ENCODE assay signal across 22 mouse cellular contexts in genomic region chr11:103683667-103684334, GRCm38 (mm10). TPM values are rescaled to one million over a fixed set of nuclear protein-coding genes. Genes with fewer than 3 reads are reported as not detected.
DNase-seq lines count a peak whose midpoint lies in the region; ATAC-seq and TF ChIP-seq lines count a peak whose summit lies in the region.
"Had no signal": no experiment of that assay in that cellular context is flagged by ENCODE, and none has a peak within 500 bp of the region (broad histone marks: within the 10 kb centered on the region; RNA-seq: fewer than 3 reads in every experiment).

No protein-coding gene starts in this region.

- no peaks in the 10 kb centered on the region for H3K27me3 ChIP-seq in heart, embryonic 14.5 days (ENCODE audit: control insufficient read depth, insufficient read depth, low read length)
- no peaks in the 10 kb centered on the region for H3K27me3 ChIP-seq in forebrain, embryonic 12.5 days
- H3K27me3 ChIP-seq: hindbrain, embryonic 13.5 days; neural tube, embryonic 12.5 days had no signal

- H3K9me3 ChIP-seq in heart, embryonic 14.5 days (ENCODE audit: control insufficient read depth, low read length), result no peaks in the 10 kb centered on the region
- H3K9me3 ChIP-seq in forebrain, embryonic 12.5 days, result no peaks in the 10 kb centered on the region
- H3K9me3 ChIP-seq: hindbrain, embryonic 13.5 days; neural tube, embryonic 12.5 days had no signal

- H3K4me2 ChIP-seq in heart, embryonic 14.5 days (ENCODE audit: low read length), result no peak overlapping the region
- H3K4me2 ChIP-seq in forebrain, embryonic 12.5 days, result no peak overlapping the region
- H3K4me2 ChIP-seq: hindbrain, embryonic 13.5 days; liver, embryonic 11.5 days; lung, embryonic 14.5 days; neural tube, embryonic 12.5 days had no signal

- WGBS in heart, embryonic 14.5 days, result 61% methylated on average over 11 of the region's 11 CpGs
- 81% methylated on average over 11 of the region's 11 CpGs for WGBS in forebrain, embryonic 12.5 days

- peak overlapping the region; percentile 64 to 69 for H3K27ac ChIP-seq in heart, embryonic 14.5 days (replicated peaks in 1 of 2; ENCODE audit: control insufficient read depth in 1 of 2, insufficient read depth in 1 of 2, low read depth in 2 of 2, low read length in 2 of 2)
- no peak overlapping the region for H3K27ac ChIP-seq in forebrain, embryonic 12.5 days
- no peak overlapping the region for H3K27ac ChIP-seq in left cerebral cortex, adult 2 months
- H3K27ac ChIP-seq: hindbrain, embryonic 13.5 days; neural tube, embryonic 12.5 days had no signal

- H3K4me3 ChIP-seq in heart, embryonic 14.5 days (ENCODE audit: control insufficient read depth in 1 of 2, insufficient read depth in 1 of 2, low read depth in 1 of 2, low read length in 2 of 2), result no peak overlapping the region
- no peak overlapping the region for H3K4me3 ChIP-seq in forebrain, embryonic 12.5 days (replicated peaks)
- H3K4me3 ChIP-seq in left cerebral cortex, adult 2 months, result no peak overlapping the region
- H3K4me3 ChIP-seq: hindbrain, embryonic 13.5 days; neural tube, embryonic 12.5 days had no signal

- no peak for ATAC-seq in heart, embryonic 14.5 days (ENCODE audit: insufficient number of reproducible peaks, insufficient read depth, low FRiP score, low read depth)
- no peak for ATAC-seq in erythroblast, adult 5-6 weeks (replicated peaks; ENCODE audit: low FRiP score, poor library complexity, severe bottlenecking)
- no peak for ATAC-seq in forebrain, embryonic 12.5 days (ENCODE audit: low FRiP score)

- intact Hi-C loops in heart, postnatal 14 days (cut with DNase I), result no loop called here
- intact Hi-C loops in left cerebral cortex, adult 2 months (cut with DNase I), result loop anchor here (5.0 kb wide), 1 partner anchor 74 kb away; no protein-coding TSS in a partner anchor

- H3K36me3 ChIP-seq in heart, embryonic 14.5 days (ENCODE audit: control insufficient read depth, insufficient read depth, low read length), result peaks cover 94% of the 10 kb centered on the region
- peaks cover 87% of the 10 kb centered on the region for H3K36me3 ChIP-seq in forebrain, embryonic 12.5 days (replicated peaks)

- peaks cover 15 to 34% of the 10 kb centered on the region in 2 experiments for H3K4me1 ChIP-seq in heart, embryonic 14.5 days (ENCODE audit: control insufficient read depth in 2 of 2, insufficient read depth in 2 of 2, low read length in 2 of 2)
- no peaks in the 10 kb centered on the region for H3K4me1 ChIP-seq in forebrain, embryonic 12.5 days
- H3K4me1 ChIP-seq: hindbrain, embryonic 13.5 days; neural tube, embryonic 12.5 days had no signal

- no peak for TF ChIP-seq CTCF in left cerebral cortex, adult 2 months (IDR thresholded peaks at IDR 0.05)

- DNase-seq in heart, postnatal 14 days, result no peak
- DNase-seq in R1 (ENCODE audit: low read depth, low spot score), result peak; percentile 23
- DNase-seq in adrenal gland, postnatal 36 days, result peak; percentile 84 to 88
- DNase-seq in yolk sac, embryonic 10.5 days (ENCODE audit: low spot score), result peak; percentile 46
- no peak for DNase-seq in left cerebral cortex, adult 2 months (ENCODE audit: extremely low spot score in 1 of 2, low spot score in 2 of 2)
- DNase-seq: cerebellum, postnatal 25 days; kidney, adult 18-20 months; kidney, postnatal 25 days; left cerebral cortex, postnatal 4 days; lung, embryonic 14.5 days; right cerebral cortex, postnatal 25 days had no signal

- no peak overlapping the region for H3K9ac ChIP-seq in heart, embryonic 14.5 days (ENCODE audit: low read length)
- H3K9ac ChIP-seq in forebrain, embryonic 12.5 days, result no peak overlapping the region
- H3K9ac ChIP-seq: hindbrain, embryonic 13.5 days; lung, embryonic 14.5 days; neural tube, embryonic 12.5 days had no signal

RNA-seq across cellular contexts. Expression of gene Gosr2, which starts 13.9 kb away (rescaled TPM):
- 60.4 and 63.5 TPM in 2 replicates for polyA plus RNA-seq in heart, embryonic 14.5 days (2014; fragmentation: Nextera tagmentation; extraction: Ambion mirVana)
- 10 to 100 TPM; 41.2 to 43.1 TPM for total RNA-seq in heart, postnatal 14 days (2021)
- total RNA-seq in adrenal gland, postnatal 36 days (2021), result 10 to 100 TPM; 90.4 to 93.9 TPM
- total RNA-seq in erythroblast, adult 5-6 weeks (2015; ENCODE audit: low replicate concordance), result 8.8 and 11.7 TPM in 2 replicates
- 11.2 and 17.0 TPM in 2 replicates for total RNA-seq in erythroblast, adult 5-6 weeks (2017; ENCODE audit: low replicate concordance)
- polyA plus RNA-seq in forebrain, embryonic 12.5 days (2016; fragmentation: Nextera tagmentation; extraction: Ambion mirVana), result 95.2 and 95.4 TPM in 2 replicates
- 10 to 100 TPM; 71.1 to 72.4 TPM for total RNA-seq in left cerebral cortex, adult 2 months (2021)

RNA-seq across cellular contexts. Expression of gene Rprml, which starts 34.4 kb away (rescaled TPM):
- not detected in 2 replicates for polyA plus RNA-seq in heart, embryonic 14.5 days (2014; fragmentation: Nextera tagmentation; extraction: Ambion mirVana)
- not detected for total RNA-seq in heart, postnatal 14 days (2021)
- under 1 TPM in 1 of 2 experiments, not detected in 1; 0.40 TPM for total RNA-seq in adrenal gland, postnatal 36 days (2021)
- not detected in 2 replicates for total RNA-seq in erythroblast, adult 5-6 weeks (2015; ENCODE audit: low replicate concordance)
- total RNA-seq in erythroblast, adult 5-6 weeks (2017; ENCODE audit: low replicate concordance), result not detected in 2 replicates
- polyA plus RNA-seq in forebrain, embryonic 12.5 days (2016; fragmentation: Nextera tagmentation; extraction: Ambion mirVana), result not detected in 2 replicates
- total RNA-seq in left cerebral cortex, adult 2 months (2021), result 10 to 100 TPM; 92.5 to 92.7 TPM
- total RNA-seq: granulocyte monocyte progenitor cell, adult 5-6 weeks; megakaryocyte, adult 5-6 weeks had no signal
- polyA plus RNA-seq: hindbrain, embryonic 13.5 days; liver, embryonic 11.5 days; lung, embryonic 14.5 days; neural tube, embryonic 12.5 days had no signal

RNA-seq across cellular contexts. Expression of gene Lyzl6, which starts 45.1 kb away (rescaled TPM):
- polyA plus RNA-seq in heart, embryonic 14.5 days (2014; fragmentation: Nextera tagmentation; extraction: Ambion mirVana), result not detected in 2 replicates
- total RNA-seq in heart, postnatal 14 days (2021), result not detected
- not detected for total RNA-seq in adrenal gland, postnatal 36 days (2021)
- not detected in 2 replicates for total RNA-seq in erythroblast, adult 5-6 weeks (2015; ENCODE audit: low replicate concordance)
- total RNA-seq in erythroblast, adult 5-6 weeks (2017; ENCODE audit: low replicate concordance), result not detected in 2 replicates
- not detected in 2 replicates for polyA plus RNA-seq in forebrain, embryonic 12.5 days (2016; fragmentation: Nextera tagmentation; extraction: Ambion mirVana)
- not detected for total RNA-seq in left cerebral cortex, adult 2 months (2021)
- total RNA-seq: granulocyte monocyte progenitor cell, adult 5-6 weeks; layer of hippocampus, postnatal 14 days; left cerebral cortex, postnatal 4 days; megakaryocyte, adult 5-6 weeks; midbrain, postnatal 0 days had no signal
- polyA plus RNA-seq: embryonic facial prominence, embryonic 11.5 days; hindbrain, embryonic 13.5 days; liver, embryonic 11.5 days; lung, embryonic 14.5 days; midbrain, postnatal 0 days; neural tube, embryonic 12.5 days had no signal

Comparison
In these comparisons a context has a peak if more than half of its experiments do, and no peak if none do; other contexts are left out.
1. H3K27ac ChIP-seq: peak in heart, embryonic 14.5 days (2 of 2); none in forebrain, embryonic 12.5 days (single experiment) and left cerebral cortex, adult 2 months (single experiment).
2. DNase-seq: peak in R1 (single experiment), adrenal gland, postnatal 36 days (2 of 2) and yolk sac, embryonic 10.5 days (single experiment); none in heart, postnatal 14 days (0 of 2) and left cerebral cortex, adult 2 months (0 of 2).
3. RNA of gene Rprml, which starts 34.4 kb away (total RNA-seq): 92.5 to 92.7 TPM in left cerebral cortex, adult 2 months; 0.40 TPM in adrenal gland, postnatal 36 days, not detected in heart, postnatal 14 days and not detected in erythroblast, adult 5-6 weeks; every median in the first group is over 10 times any median in the second.